Mouse (Mus musculus): ENCODE measurements around the gene Wasf3.
"Not testable (repeated sequence)": the region's sequence is repeated elsewhere in the genome, so short reads cannot be mapped to it uniquely, and the experiment has no call there.

GRCm38 (mm10) chr5:146502099-146502498 is 117.3 kb downstream of the Wasf3 start, which contains the start of gene 4930449I24Rik:
- TF ChIP-seq CTCF (IDR thresholded peaks at IDR 0.05; ENCODE audit: low read depth, low read length); POLR2A (IDR thresholded peaks at IDR 0.05; ENCODE audit: insufficient read depth, low read length); EP300 (IDR thresholded peaks at IDR 0.05; ENCODE audit: insufficient read depth, low read depth, low read length): not testable (repeated sequence)
